Mouse (Mus musculus) ovary, postnatal 36 days (tissue): Measurements from ENCODE around the gene Ppp1r9b.
"Not testable (repeated sequence)": the region's sequence is repeated elsewhere in the genome, so short reads cannot be mapped to it uniquely, and the experiment has no call there.

Source experiments
- DNase-seq: peaks from one replicate; pipeline ENCODE4 v3.0.0; 2022; ENCODE audit warnings: low spot score, mixed read lengths

The Ppp1r9b gene

DNA sequence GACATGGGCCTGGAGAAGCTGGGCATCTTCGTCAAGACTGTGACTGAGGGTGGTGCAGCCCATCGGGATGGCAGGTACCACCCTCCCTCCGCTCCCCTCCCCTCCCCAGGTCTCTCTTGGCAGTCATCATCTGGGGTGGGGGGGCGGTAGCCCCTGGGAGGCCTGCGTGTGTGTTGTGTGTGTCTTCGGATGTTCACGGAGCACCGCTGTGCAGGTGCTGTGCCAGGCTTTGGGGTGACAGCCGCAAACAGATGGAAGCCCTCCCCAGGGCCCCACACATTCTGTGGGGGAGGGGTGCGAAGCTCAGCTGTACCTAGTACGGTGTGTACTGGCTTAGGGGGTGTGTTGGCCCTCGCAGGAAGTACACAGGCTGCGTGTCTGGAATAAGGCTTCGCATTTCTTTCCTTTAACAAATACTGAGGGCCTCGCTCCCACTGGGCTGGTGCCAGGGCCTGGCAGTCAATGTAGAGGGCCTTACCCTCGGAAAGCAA is 7.3 kb downstream of the Ppp1r9b start:
- DNase-seq, result no peak

DNA sequence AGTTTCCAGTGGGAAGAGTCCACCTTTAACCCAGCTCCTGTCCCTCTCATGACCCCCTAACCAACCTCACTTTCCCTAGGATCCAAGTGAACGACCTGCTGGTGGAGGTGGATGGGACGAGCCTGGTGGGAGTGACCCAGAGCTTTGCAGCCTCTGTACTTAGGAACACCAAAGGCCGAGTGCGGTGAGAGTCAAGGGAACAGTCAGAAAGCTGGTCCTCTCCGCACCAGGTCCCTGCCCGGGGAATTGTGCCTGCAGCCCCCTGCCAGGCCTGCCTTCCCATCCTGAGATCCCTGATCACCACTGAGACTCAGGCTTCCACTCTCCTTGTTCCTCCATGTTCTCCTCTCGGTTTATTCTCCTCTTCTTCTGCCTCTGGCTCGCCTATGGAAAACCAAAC is 9.3 kb downstream of the Ppp1r9b start:
- DNase-seq, result no peak

- no peak for DNase-seq
Observed at GRCm38 (mm10) chr11:95000548-95000947, 9.7 kb downstream of the Ppp1r9b start.

- DNase-seq, result peak; percentile 54
Observed at GRCm38 (mm10) chr11:95001058-95001457, 10.2 kb downstream of the Ppp1r9b start.

- peak; percentile 3 for DNase-seq
Observed at GRCm38 (mm10) chr11:95001584-95002347, 10.9 kb downstream of the Ppp1r9b start.

GRCm38 (mm10) chr11:95002705-95003104 is 11.9 kb downstream of the Ppp1r9b start:
- no peak for DNase-seq

DNA sequence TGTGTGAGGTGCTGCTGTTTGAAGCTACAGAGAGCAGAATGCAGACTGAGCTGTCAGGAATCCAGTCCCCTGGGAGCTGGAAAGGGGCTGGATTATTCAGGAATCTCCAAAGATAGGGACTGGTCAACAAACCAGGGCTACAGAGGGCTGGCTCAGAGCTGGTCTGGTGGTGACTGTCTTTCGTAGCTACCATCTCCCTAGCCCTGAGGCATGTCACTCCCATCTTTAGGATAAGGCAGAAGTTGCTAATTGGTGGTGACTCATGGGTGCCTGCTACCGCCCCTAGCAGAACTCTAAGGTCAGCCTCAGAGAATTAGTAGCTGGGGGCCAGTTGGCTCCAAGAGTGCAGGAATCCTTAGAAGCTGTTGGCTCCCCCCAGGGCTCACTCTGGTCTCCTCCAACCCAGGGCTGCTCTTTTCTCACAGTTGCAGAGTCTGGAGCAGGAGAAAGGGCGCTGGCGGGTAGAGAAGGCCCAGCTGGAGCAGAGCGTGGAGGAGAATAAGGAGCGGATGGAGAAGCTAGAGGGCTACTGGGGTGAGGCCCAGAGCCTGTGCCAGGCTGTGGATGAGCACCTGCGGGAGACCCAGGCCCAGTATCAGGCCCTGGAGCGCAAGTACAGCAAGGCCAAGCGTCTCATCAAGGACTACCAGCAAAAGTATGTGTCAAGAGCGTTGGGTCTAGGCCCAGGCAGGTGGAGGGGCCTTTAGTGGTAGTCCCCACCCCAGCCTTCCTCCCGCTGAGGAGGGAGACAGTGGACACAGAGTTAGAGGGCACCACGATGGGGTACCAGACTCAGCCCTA is 13.5 kb downstream of the Ppp1r9b start:
- peak; percentile 7 for DNase-seq

DNA sequence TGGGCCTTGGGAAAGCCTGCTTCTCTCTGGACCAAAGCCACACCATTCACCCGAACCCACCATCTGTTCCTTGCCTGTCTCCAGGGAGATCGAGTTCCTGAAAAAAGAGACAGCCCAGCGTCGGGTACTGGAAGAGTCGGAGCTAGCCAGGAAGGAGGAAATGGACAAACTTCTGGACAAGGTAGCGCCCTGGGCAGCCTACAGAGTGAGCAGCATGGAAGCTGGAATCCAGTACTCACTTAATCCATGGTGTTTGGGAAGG is 14.0 kb downstream of the Ppp1r9b start:
- DNase-seq, result no peak

GRCm38 (mm10) chr11:95006038-95006437 is 15.2 kb downstream of the Ppp1r9b start:
- no peak for DNase-seq

- DNase-seq, result peak; percentile 81
Observed at GRCm38 (mm10) chr11:95006525-95007219, 15.8 kb downstream of the Ppp1r9b start.

- no peak for DNase-seq
Observed at GRCm38 (mm10) chr11:95007418-95007817, 16.6 kb downstream of the Ppp1r9b start.

GRCm38 (mm10) chr11:95008661-95009628 is 18.1 kb downstream of the Ppp1r9b start:
- DNase-seq, result no peak

DNA sequence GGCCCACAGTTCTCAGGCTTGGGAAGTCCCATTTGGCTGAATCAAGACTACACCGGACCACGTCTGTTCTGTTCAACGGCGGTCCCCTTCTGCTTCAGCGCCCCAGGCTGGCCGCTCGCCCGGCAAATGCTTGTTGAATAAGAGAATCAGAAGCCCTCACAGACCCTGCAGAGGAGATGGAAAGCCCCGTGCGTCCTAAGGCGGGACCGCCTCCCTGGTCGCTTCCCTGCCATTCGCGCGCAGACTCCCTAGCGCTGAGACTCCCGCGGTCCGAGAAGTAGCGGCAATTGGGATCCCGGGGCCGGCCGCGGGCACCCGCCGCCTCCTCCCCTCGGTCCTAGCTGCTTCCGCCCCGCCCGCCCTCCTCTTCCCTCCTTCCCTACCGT is 18.8 kb downstream of the Ppp1r9b start, which contains the start of gene Samd14:
Samd14 (plus strand) TSS at position 251 of the 386 bp plus-strand sequence.
- peak; percentile 71 for DNase-seq

GRCm38 (mm10) chr11:95010141-95010739 is 19.4 kb downstream of the Ppp1r9b start:
- DNase-seq, result no peak

DNA sequence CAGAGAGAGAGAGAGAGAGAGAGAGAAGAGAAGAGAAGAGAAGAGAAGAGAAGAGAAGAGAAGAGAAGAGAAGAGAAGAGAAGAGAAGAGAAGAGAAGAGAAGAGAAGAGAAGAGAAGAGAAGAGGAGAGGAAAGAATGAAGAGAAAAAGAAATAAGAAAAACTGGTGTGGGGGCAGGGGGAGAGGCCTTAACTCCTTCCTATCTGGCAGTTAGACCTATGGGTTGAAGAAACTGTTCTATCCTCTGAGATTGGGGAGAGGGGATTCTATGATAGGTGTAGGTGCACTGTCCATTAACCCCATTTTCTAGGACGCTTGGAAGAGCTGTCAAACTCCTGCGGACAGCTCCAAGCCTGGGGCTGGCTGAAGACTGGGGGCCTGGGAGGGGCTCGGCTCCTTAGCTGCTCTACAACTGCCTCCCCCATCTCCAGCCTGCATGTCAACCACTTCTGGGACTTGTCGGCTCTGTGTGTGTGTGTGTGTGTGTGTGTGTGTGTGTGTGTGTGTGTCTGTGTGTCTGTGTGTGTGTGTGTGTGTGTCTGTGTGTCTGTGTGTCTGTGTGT is 20.1 kb downstream of the Ppp1r9b start:
- DNase-seq, result not testable (repeated sequence)

DNA sequence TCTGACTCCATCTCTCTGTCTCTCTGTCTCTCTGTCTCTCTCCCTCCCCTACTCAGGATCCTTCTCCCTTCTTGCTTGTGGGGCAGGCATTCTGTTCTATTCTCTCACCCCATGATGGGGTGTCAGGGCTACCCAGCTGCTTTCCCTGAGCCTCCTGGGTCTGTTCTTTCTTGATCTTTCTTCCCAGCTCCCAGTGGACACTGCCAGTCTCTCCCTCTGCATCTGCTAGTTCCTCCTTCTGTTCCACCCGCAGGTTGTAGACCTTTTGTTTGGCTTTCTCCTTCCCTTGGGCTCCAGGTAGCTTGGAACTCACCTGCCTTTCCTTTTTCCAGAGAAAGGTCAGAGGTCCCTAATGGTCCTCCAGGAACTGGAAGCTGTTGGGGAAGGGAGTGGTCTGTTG is 20.6 kb downstream of the Ppp1r9b start:
- DNase-seq, result no peak

GRCm38 (mm10) chr11:95012075-95012474 is 21.2 kb downstream of the Ppp1r9b start:
- DNase-seq, result no peak

GRCm38 (mm10) chr11:95012487-95012886 is 21.7 kb downstream of the Ppp1r9b start:
- DNase-seq, result no peak

GRCm38 (mm10) chr11:95015484-95015883 is 24.6 kb downstream of the Ppp1r9b start:
- DNase-seq, result no peak

DNA sequence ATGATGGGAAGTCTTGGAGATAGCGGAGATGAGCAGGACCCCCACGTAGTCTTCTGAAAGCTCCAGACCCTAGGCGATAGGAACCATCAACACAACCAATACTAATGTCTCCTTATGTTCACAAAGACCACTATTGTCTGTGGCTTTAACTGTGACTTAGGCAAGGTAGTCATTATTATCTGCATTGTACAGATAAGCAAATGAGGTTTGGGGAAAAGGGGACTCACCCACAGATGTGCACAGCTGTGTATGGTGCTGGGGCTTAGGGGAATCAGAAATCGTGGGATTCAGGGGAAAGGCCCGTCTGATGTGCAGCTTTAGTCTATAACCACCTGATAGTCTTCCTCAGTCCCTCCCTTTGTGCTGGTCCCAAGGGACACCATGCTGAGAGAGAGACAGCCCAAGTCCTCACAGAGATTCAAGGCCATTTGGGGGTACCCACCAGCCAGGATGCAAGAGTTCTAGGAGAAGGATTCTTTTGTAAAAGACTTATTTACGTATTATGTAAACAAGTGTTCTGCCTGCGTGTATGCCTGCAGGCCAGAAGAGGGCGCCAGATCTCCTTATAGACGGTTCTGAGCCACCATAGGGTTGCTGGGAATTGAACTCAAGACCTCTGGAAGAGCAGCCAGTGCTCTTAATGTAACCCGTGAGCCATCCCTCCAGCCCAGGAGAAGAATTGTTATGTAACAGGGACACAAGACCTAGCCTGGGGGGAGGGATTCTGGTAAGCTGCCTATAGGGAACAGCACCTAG is 31.6 kb downstream of the Ppp1r9b start:
- DNase-seq, result no peak
